Mouse (Mus musculus): ENCODE measurements around the gene 2010111I01Rik. TPM values are rescaled to one million over a fixed set of nuclear protein-coding genes. Genes with fewer than 3 reads are reported as not detected.

2010111I01Rik gene
- polyA plus RNA-seq, 1 experiment: 26.6 TPM

GRCm38 (mm10) chr13:63205750-63206149, 241.1 kb downstream of the 2010111I01Rik start:
- Histone ChIP-seq H3K36me3 (ENCODE audit: control insufficient read depth, insufficient read depth, low read length) (no peaks in the 10 kb centered on the region), H3K27me3 (ENCODE audit: control insufficient read depth, insufficient read depth, low read length) (no peaks in the 10 kb centered on the region), H3K4me3 (ENCODE audit: control insufficient read depth, low read depth, low read length) (no peak overlapping the region), H3K27ac (ENCODE audit: control insufficient read depth, insufficient read depth, low read depth, low read length) (no peak overlapping the region), H3K4me1 (ENCODE audit: control insufficient read depth, insufficient read depth, low read length) (no peaks in the 10 kb centered on the region)
- no peak for TF ChIP-seq POLR2A (IDR thresholded peaks at IDR 0.05; ENCODE audit: control insufficient read depth, low read depth, low read length)
- no peak for TF ChIP-seq CTCF (IDR thresholded peaks at IDR 0.05; ENCODE audit: control insufficient read depth, insufficient read depth, insufficient replicate concordance, low read depth, low read length)

GRCm38 (mm10) chr13:63206396-63206795, 241.7 kb downstream of the 2010111I01Rik start:
- TF ChIP-seq CTCF (IDR thresholded peaks at IDR 0.05; ENCODE audit: control insufficient read depth, insufficient read depth, insufficient replicate concordance, low read depth, low read length) (no peak), POLR2A (IDR thresholded peaks at IDR 0.05; ENCODE audit: control insufficient read depth, low read depth, low read length) (no peak)

GRCm38 (mm10) chr13:63216537-63216936, 251.8 kb downstream of the 2010111I01Rik start:
- no peak overlapping the region for H3K4me3 ChIP-seq (ENCODE audit: control insufficient read depth, low read depth, low read length)
- TF ChIP-seq POLR2A (IDR thresholded peaks at IDR 0.05; ENCODE audit: control insufficient read depth, low read depth, low read length) (no peak), CTCF (IDR thresholded peaks at IDR 0.05; ENCODE audit: control insufficient read depth, insufficient read depth, insufficient replicate concordance, low read depth, low read length) (no peak)
- H3K36me3 ChIP-seq (ENCODE audit: control insufficient read depth, insufficient read depth, low read length): no peaks in the 10 kb centered on the region
- H3K27me3 ChIP-seq (ENCODE audit: control insufficient read depth, insufficient read depth, low read length): no peaks in the 10 kb centered on the region
- no peak overlapping the region for H3K27ac ChIP-seq (ENCODE audit: control insufficient read depth, insufficient read depth, low read depth, low read length)
- no peaks in the 10 kb centered on the region for H3K4me1 ChIP-seq (ENCODE audit: control insufficient read depth, insufficient read depth, low read length)

More at GRCm38 (mm10) chr13:63206396-63206795, 241.7 kb downstream of the 2010111I01Rik start:
- Histone ChIP-seq H3K4me1 (ENCODE audit: control insufficient read depth, insufficient read depth, low read length) (no peaks in the 10 kb centered on the region), H3K4me3 (ENCODE audit: control insufficient read depth, low read depth, low read length) (no peak overlapping the region; the same call in 1 of the 2 replicates), H3K27me3 (ENCODE audit: control insufficient read depth, insufficient read depth, low read length) (no peaks in the 10 kb centered on the region), H3K36me3 (ENCODE audit: control insufficient read depth, insufficient read depth, low read length) (no peaks in the 10 kb centered on the region), H3K27ac (ENCODE audit: control insufficient read depth, insufficient read depth, low read depth, low read length) (no peak overlapping the region)

DNA sequence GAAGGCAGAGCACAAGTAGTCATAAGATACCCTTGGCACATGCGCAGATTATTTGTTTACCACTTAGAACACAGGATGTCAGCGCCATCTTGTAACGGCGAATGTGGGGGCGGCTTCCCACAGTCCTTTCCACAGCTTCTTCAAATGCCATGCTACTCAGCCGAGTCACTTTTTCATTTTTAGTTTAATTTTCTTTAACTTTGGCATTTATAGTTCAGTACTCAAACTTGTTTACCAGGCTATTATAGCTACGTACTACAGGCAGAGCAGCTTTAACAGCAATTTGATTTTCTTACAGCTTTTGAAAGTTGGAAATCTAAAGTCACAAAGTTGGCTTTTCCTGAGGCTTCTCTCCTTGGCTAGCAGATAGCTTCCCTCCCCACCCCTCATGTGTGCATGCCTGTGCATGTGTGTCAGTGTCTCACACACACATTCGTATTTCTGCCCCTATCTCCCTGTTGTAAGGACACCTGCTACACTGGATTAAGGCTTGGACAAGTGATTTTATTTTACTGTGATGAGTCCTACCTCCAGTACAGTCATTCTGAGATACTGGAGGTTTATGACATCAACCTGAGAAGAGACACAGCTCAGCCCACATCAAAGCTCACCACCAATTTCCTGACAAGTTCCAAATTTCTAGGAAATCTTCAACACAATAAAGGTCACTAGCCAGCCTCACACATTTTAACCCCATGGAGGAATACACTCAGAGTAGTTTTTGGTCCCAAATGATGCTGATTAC, 258.5 kb downstream of the 2010111I01Rik start:
- Histone ChIP-seq H3K27me3 (ENCODE audit: control insufficient read depth, insufficient read depth, low read length) (no peaks in the 10 kb centered on the region), H3K27ac (ENCODE audit: control insufficient read depth, insufficient read depth, low read depth, low read length) (no peak overlapping the region), H3K4me1 (ENCODE audit: control insufficient read depth, insufficient read depth, low read length) (no peaks in the 10 kb centered on the region), H3K4me3 (ENCODE audit: control insufficient read depth, low read depth, low read length) (no peak overlapping the region), H3K36me3 (ENCODE audit: control insufficient read depth, insufficient read depth, low read length) (no peaks in the 10 kb centered on the region)
- TF ChIP-seq POLR2A (IDR thresholded peaks at IDR 0.05; ENCODE audit: control insufficient read depth, low read depth, low read length) (no peak), CTCF (IDR thresholded peaks at IDR 0.05; ENCODE audit: control insufficient read depth, insufficient read depth, insufficient replicate concordance, low read depth, low read length) (no peak)

GRCm38 (mm10) chr13:63225796-63226583, 261.3 kb downstream of the 2010111I01Rik start:
- Histone ChIP-seq H3K4me3 (ENCODE audit: control insufficient read depth, low read depth, low read length) (no peak overlapping the region), H3K4me1 (ENCODE audit: control insufficient read depth, insufficient read depth, low read length) (no peaks in the 10 kb centered on the region), H3K27me3 (ENCODE audit: control insufficient read depth, insufficient read depth, low read length) (no peaks in the 10 kb centered on the region), H3K27ac (ENCODE audit: control insufficient read depth, insufficient read depth, low read depth, low read length) (no peak overlapping the region), H3K36me3 (ENCODE audit: control insufficient read depth, insufficient read depth, low read length) (no peaks in the 10 kb centered on the region)
- no peak for TF ChIP-seq CTCF (IDR thresholded peaks at IDR 0.05; ENCODE audit: control insufficient read depth, insufficient read depth, insufficient replicate concordance, low read depth, low read length)
- no peak for TF ChIP-seq POLR2A (IDR thresholded peaks at IDR 0.05; ENCODE audit: control insufficient read depth, low read depth, low read length)

DNA sequence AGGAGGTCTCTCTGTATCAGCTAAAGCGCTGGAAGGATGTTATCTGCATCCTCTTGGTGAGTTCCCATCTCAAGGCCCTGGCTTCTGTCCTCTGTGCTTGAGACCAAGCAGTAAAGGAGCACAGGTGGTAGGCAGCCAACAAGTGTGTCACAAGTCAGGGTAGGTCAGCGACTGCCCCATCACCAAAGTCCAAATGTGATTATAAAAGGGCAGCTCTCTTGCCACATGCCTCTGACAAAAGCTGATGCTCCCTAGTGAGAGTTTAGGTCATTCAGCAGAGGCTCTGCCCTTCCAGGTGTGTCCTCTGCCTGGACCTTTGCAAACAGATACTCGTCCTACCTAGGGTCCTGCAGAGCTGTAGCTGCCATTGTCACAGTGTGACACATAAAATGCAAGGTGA, 263.1 kb downstream of the 2010111I01Rik start:
- Histone ChIP-seq H3K36me3 (ENCODE audit: control insufficient read depth, insufficient read depth, low read length) (no peaks in the 10 kb centered on the region), H3K4me1 (ENCODE audit: control insufficient read depth, insufficient read depth, low read length) (peaks cover 2% of the 10 kb centered on the region; the same call in 1 of the 2 replicates), H3K27me3 (ENCODE audit: control insufficient read depth, insufficient read depth, low read length) (no peaks in the 10 kb centered on the region), H3K27ac (ENCODE audit: control insufficient read depth, insufficient read depth, low read depth, low read length) (no peak overlapping the region), H3K4me3 (ENCODE audit: control insufficient read depth, low read depth, low read length) (no peak overlapping the region)
- TF ChIP-seq POLR2A (IDR thresholded peaks at IDR 0.05; ENCODE audit: control insufficient read depth, low read depth, low read length): no peak
- no peak for TF ChIP-seq CTCF (IDR thresholded peaks at IDR 0.05; ENCODE audit: control insufficient read depth, insufficient read depth, insufficient replicate concordance, low read depth, low read length)
